Mouse (Mus musculus) macrophage (primary cell): Measurements from ENCODE around the gene Clic3. TPM values are rescaled to one million over a fixed set of nuclear protein-coding genes. Genes with fewer than 3 reads are reported as not detected.

Experiments
- H3K27ac ChIP-seq: fragments of 350-480 bp; formaldehyde crosslinking; 2 replicates; pipeline ENCODE4 v1.9.0; 2021
- H3K36me3 ChIP-seq: fragments of 350-480 bp; formaldehyde crosslinking; 2 replicates; pipeline ENCODE4 v1.9.0; 2021; ENCODE audit errors: inconsistent target
- H3K4me3 ChIP-seq: fragments of 350-480 bp; formaldehyde crosslinking; 2 replicates; pipeline ENCODE4 v1.9.0; 2021; ENCODE audit errors: inconsistent target
- H3K79me2 ChIP-seq: fragments of 350-480 bp; formaldehyde crosslinking; 2 replicates; pipeline ENCODE4 v1.9.0; 2021; ENCODE audit errors: inconsistent target
- WGBS: methylation state at CpG from one replicate; pipeline ENCODE4 v1.1.7; 2026; ENCODE audit warnings: inconsistent platforms; ENCODE audit not compliant: missing documents; 5-methylcytosine and 5-hydroxymethylcytosine counted together
- polyA plus RNA-seq: library from polyadenylated mRNA; stranded (reverse); fragments of 250-400 nt; gene quantifications from 3 replicates; pipeline ENCODE4 v1.2.4, GENCODE M21; 2018; ENCODE audit warnings: inconsistent platforms

Clic3 gene
- polyA plus RNA-seq, 1 experiment from 2014 or later, result not detected

- H3K4me3 ChIP-seq, result no peak overlapping the region
- WGBS, result 92% methylated on average over 17 of the region's 17 CpGs
- no peaks in the 10 kb centered on the region for H3K79me2 ChIP-seq
- no peaks in the 10 kb centered on the region for H3K36me3 ChIP-seq
- H3K27ac ChIP-seq, result no peak overlapping the region
Observed at GRCm38 (mm10) chr2:25430395-25431233, 26.0 kb upstream of the Clic3 start.

GRCm38 (mm10) chr2:25431308-25431855, 25.3 kb upstream of the Clic3 start:
- no peaks in the 10 kb centered on the region for H3K36me3 ChIP-seq
- no peaks in the 10 kb centered on the region for H3K79me2 ChIP-seq
- WGBS, result 92% methylated on average over 6 of the region's 6 CpGs
- no peak overlapping the region for H3K4me3 ChIP-seq
- no peak overlapping the region for H3K27ac ChIP-seq

GRCm38 (mm10) chr2:25432326-25433098, 24.1 kb upstream of the Clic3 start:
- WGBS, result 91% methylated on average over 11 of the region's 11 CpGs

GRCm38 (mm10) chr2:25433101-25433500, 23.5 kb upstream of the Clic3 start:
- H3K4me3 ChIP-seq, result no peak overlapping the region
- no peak overlapping the region for H3K27ac ChIP-seq
- no peaks in the 10 kb centered on the region for H3K36me3 ChIP-seq
- H3K79me2 ChIP-seq, result no peaks in the 10 kb centered on the region
- 95% methylated on average over 15 of the region's 17 CpGs for WGBS

More at GRCm38 (mm10) chr2:25432326-25433098, 24.1 kb upstream of the Clic3 start:
- Histone ChIP-seq H3K79me2 (no peaks in the 10 kb centered on the region), H3K4me3 (no peak overlapping the region), H3K27ac (no peak overlapping the region), H3K36me3 (no peaks in the 10 kb centered on the region)

- WGBS, result 92% methylated on average over 8 of the region's 8 CpGs
- Histone ChIP-seq H3K79me2 (no peaks in the 10 kb centered on the region), H3K4me3 (no peak overlapping the region), H3K27ac (no peak overlapping the region), H3K36me3 (no peaks in the 10 kb centered on the region)
Observed at GRCm38 (mm10) chr2:25434292-25434691, 22.3 kb upstream of the Clic3 start.

GRCm38 (mm10) chr2:25436286-25436820, 20.3 kb upstream of the Clic3 start:
- Histone ChIP-seq H3K79me2 (no peaks in the 10 kb centered on the region), H3K27ac (no peak overlapping the region), H3K4me3 (no peak overlapping the region), H3K36me3 (no peaks in the 10 kb centered on the region)
- 97% methylated on average over 10 of the region's 10 CpGs for WGBS

- Histone ChIP-seq H3K4me3 (no peak overlapping the region), H3K27ac (no peak overlapping the region), H3K36me3 (peaks cover 17% of the 10 kb centered on the region; the same call in 1 of the 2 replicates), H3K79me2 (no peaks in the 10 kb centered on the region)
- WGBS, result 96% methylated on average over 18 of the region's 20 CpGs
Observed at GRCm38 (mm10) chr2:25441067-25441466, 15.6 kb upstream of the Clic3 start.

- H3K4me3 ChIP-seq, result no peak overlapping the region
- H3K27ac ChIP-seq, result no peak overlapping the region
- no peaks in the 10 kb centered on the region for H3K79me2 ChIP-seq
- 93% methylated on average over 12 of the region's 14 CpGs for WGBS
- peaks cover 17% of the 10 kb centered on the region; the same call in 1 of the 2 replicates for H3K36me3 ChIP-seq
Observed at GRCm38 (mm10) chr2:25442682-25443081, 14.0 kb upstream of the Clic3 start.

- 35% methylated on average over 8 of the region's 8 CpGs for WGBS
- Histone ChIP-seq H3K27ac (no peak overlapping the region), H3K79me2 (no peaks in the 10 kb centered on the region), H3K36me3 (no peaks in the 10 kb centered on the region), H3K4me3 (no peak overlapping the region)
Observed at GRCm38 (mm10) chr2:25450853-25451647, 5.6 kb upstream of the Clic3 start.

GRCm38 (mm10) chr2:25452951-25453350, 3.7 kb upstream of the Clic3 start:
- 100% methylated on average over 1 of the region's 1 CpGs for WGBS
- Histone ChIP-seq H3K79me2 (no peaks in the 10 kb centered on the region), H3K4me3 (no peak overlapping the region), H3K36me3 (no peaks in the 10 kb centered on the region), H3K27ac (no peak overlapping the region)

- Histone ChIP-seq H3K4me3 (no peak overlapping the region), H3K79me2 (no peaks in the 10 kb centered on the region), H3K27ac (no peak overlapping the region), H3K36me3 (no peaks in the 10 kb centered on the region)
- 97% methylated on average over 9 of the region's 9 CpGs for WGBS
Observed at GRCm38 (mm10) chr2:25457022-25457896, 621 bp downstream of the Clic3 start.

- WGBS, result 86% methylated on average over 5 of the region's 5 CpGs
- Histone ChIP-seq H3K27ac (no peak overlapping the region), H3K4me3 (no peak overlapping the region), H3K79me2 (no peaks in the 10 kb centered on the region), H3K36me3 (no peaks in the 10 kb centered on the region)
Observed at GRCm38 (mm10) chr2:25458911-25459310, 2.3 kb downstream of the Clic3 start.

- H3K27ac ChIP-seq, result peak overlapping the region; percentile 61
- 34% methylated on average over 5 of the region's 5 CpGs for WGBS
- no peaks in the 10 kb centered on the region for H3K79me2 ChIP-seq
- H3K36me3 ChIP-seq, result no peaks in the 10 kb centered on the region
- peak overlapping the region; percentile 69 for H3K4me3 ChIP-seq
Observed at GRCm38 (mm10) chr2:25460135-25460534, 3.5 kb downstream of the Clic3 start.
